Mouse (Mus musculus): Measurements from ENCODE around the gene Maf. TPM values are rescaled to one million over a fixed set of nuclear protein-coding genes. Genes with fewer than 3 reads are reported as not detected.

Gene Maf
- polyA plus RNA-seq (2015; fragmentation: Nextera tagmentation; extraction: Ambion mirVana), result 10.4 and 10.6 TPM in 2 replicates

DNA sequence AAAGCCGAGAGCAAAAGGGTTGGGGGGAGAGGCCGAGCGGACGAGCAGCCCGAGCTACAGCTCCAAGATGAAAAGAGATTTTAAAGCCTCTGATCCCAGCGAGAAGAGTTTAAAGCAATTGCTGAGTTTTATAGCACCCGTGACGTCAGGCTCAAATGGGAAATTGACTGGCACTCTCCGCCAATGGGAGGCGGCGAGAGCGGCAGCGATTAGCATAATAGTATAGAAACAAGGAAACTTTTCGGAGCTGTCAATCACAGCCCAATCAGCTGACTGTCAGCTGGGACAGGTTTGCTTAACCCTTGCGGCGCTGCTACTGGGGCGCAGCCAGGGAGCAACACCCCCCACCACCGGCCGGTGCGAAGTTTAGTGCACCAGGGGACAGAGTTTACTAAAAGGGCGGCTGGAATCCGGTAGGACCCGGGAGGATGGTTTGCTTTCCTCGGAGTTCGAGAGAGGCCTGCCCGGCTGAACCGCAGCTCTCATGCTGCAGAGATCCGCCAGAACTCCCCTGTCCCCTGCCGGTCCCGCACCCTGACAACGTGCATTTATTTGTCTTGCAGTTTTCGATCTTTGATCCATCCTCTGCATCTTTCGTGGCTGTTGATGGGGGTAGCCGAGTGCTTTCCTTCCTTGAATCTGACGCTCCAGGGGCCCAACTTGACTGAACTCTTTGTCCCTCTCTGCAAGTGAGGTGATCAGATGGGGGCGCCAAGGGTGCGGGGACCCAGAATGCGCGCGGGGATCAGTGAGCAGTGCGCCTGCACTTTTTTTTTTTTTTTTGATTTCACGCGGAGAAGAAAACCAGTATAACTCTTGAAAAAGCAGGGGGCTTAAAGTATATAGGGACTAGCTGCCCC, at the start of gene Maf:
Maf (minus strand) TSS at position 64 of the 860 bp plus-strand sequence.
- H3K4me3 ChIP-seq, result peak within 1 kb of the TSS; percentile 66
- H3K36me3 ChIP-seq, result no peaks in the 10 kb centered on the region
- peak within 1 kb of the TSS; percentile 89 for H3K27ac ChIP-seq (replicated peaks)
- peaks cover 18% of the 10 kb centered on the region for H3K27me3 ChIP-seq
- under 1% methylated on average over 41 of the region's 43 CpGs for WGBS
- peak; percentile 55; the same call in 1 of the 2 replicates for ATAC-seq (ENCODE audit: low FRiP score, low read depth)
- H3K9me3 ChIP-seq, result no peaks in the 10 kb centered on the region
- peak within 1 kb of the TSS; percentile 90 for H3K4me2 ChIP-seq
- peak within 1 kb of the TSS; percentile 68 for H3K9ac ChIP-seq
- peaks cover 34% of the 10 kb centered on the region for H3K4me1 ChIP-seq (replicated peaks)

DNA sequence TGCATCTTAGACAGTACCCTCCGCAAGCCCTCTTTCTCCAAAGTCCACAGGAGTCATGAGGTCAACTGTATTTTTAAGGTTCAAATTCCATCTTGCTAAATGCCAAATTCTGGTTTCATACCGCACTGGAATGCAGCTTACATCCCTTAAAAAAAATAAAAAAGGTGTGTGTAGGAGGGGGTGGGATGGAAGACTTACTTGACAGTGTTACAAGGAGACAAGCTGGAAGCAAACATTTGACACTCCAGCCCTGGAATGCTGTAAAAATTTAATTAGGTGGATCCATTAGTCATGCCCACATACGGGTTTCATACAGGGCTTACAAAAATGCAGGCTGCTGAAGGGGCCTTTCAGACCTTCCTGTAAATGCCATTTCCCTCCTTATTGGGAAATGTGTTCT, 49.4 kb upstream of the Maf start:
- Histone ChIP-seq H3K4me1 (replicated peaks) (peaks cover 9% of the 10 kb centered on the region; the same call in 1 of the 2 replicates), H3K4me2 (no peak overlapping the region), H3K9ac (no peak overlapping the region), H3K27me3 (no peaks in the 10 kb centered on the region), H3K27ac (replicated peaks) (no peak overlapping the region), H3K36me3 (no peaks in the 10 kb centered on the region), H3K4me3 (no peak overlapping the region), H3K9me3 (no peaks in the 10 kb centered on the region)
- no peak for ATAC-seq (ENCODE audit: low FRiP score, low read depth)
- 74% methylated on average over 3 of the region's 3 CpGs for WGBS

GRCm38 (mm10) chr8:115756027-115756426, 48.4 kb upstream of the Maf start:
- Histone ChIP-seq H3K36me3 (no peaks in the 10 kb centered on the region), H3K9me3 (no peaks in the 10 kb centered on the region)
- 84% methylated on average over 2 of the region's 2 CpGs for WGBS

DNA sequence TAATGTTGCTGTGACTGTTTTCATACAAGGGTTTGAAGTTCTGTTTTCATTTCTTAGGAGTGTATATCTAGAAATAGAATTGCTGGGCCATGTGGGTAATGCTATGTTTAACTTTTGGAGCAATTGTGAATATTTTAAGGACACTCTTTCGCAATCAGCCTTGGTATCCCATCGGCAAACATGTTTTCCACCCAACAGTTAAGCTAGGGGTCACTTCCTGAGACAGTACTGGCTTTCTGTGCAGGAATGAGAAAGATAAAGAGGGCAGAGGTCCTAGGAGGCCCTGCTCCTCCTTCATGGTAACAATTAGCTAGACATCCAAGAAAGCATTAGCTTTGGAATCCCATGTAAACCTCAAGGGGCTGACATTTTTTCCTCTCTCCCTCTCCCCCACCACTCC, 47.1 kb upstream of the Maf start:
- H3K9me3 ChIP-seq, result no peaks in the 10 kb centered on the region

More at GRCm38 (mm10) chr8:115756027-115756426, 48.4 kb upstream of the Maf start:
- H3K4me3 ChIP-seq, result no peak overlapping the region
- no peaks in the 10 kb centered on the region for H3K27me3 ChIP-seq
- H3K9ac ChIP-seq, result no peak overlapping the region
- peaks cover 9% of the 10 kb centered on the region; the same call in 1 of the 2 replicates for H3K4me1 ChIP-seq (replicated peaks)
- ATAC-seq (ENCODE audit: low FRiP score, low read depth), result no peak
- H3K4me2 ChIP-seq, result no peak overlapping the region
- H3K27ac ChIP-seq (replicated peaks), result no peak overlapping the region

DNA sequence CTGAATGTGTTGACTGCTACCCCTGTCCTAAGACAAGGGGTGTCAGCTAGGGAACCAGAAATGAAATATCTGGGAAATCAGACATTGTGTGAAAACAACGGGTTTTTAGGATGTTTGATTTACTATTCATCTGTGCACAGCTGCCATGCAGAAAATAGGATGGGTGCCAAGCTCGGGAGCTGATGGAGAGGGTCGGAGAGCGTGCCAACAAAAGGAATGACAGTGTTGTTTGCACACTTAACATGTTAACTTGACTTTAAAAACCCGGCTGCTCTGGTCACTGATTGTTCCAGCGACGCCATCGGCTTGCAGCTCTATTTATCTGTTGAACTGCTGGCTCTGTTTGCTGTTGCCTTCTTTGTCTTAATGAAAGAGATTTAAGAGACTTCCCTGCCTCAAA, 46.2 kb upstream of the Maf start:
- Histone ChIP-seq H3K27ac (replicated peaks) (no peak overlapping the region), H3K9ac (no peak overlapping the region), H3K36me3 (no peaks in the 10 kb centered on the region), H3K4me1 (replicated peaks) (peaks cover 9% of the 10 kb centered on the region; the same call in 1 of the 2 replicates), H3K4me3 (no peak overlapping the region), H3K4me2 (peak overlapping the region; percentile 4; the same call in 1 of the 2 replicates), H3K27me3 (no peaks in the 10 kb centered on the region), H3K9me3 (no peaks in the 10 kb centered on the region)
- ATAC-seq (ENCODE audit: low FRiP score, low read depth), result no peak
- WGBS, result 26% methylated on average over 8 of the region's 8 CpGs

More for the DNA sequence above, 47.1 kb upstream of the Maf start:
- no peak overlapping the region for H3K4me3 ChIP-seq
- H3K36me3 ChIP-seq, result no peaks in the 10 kb centered on the region
- WGBS, result 77% methylated on average over 2 of the region's 2 CpGs
- ATAC-seq (ENCODE audit: low FRiP score, low read depth), result no peak
- peaks cover 9% of the 10 kb centered on the region; the same call in 1 of the 2 replicates for H3K4me1 ChIP-seq (replicated peaks)
- no peak overlapping the region for H3K9ac ChIP-seq
- H3K27me3 ChIP-seq, result no peaks in the 10 kb centered on the region
- no peak overlapping the region for H3K27ac ChIP-seq (replicated peaks)
- no peak overlapping the region for H3K4me2 ChIP-seq

- Histone ChIP-seq H3K27me3 (no peaks in the 10 kb centered on the region), H3K4me1 (replicated peaks) (no peaks in the 10 kb centered on the region), H3K9ac (no peak overlapping the region), H3K9me3 (no peaks in the 10 kb centered on the region), H3K36me3 (no peaks in the 10 kb centered on the region), H3K27ac (replicated peaks) (no peak overlapping the region), H3K4me2 (no peak overlapping the region), H3K4me3 (no peak overlapping the region)
- ATAC-seq (ENCODE audit: low FRiP score, low read depth), result no peak
- 65% methylated on average over 10 of the region's 10 CpGs for WGBS
Observed at GRCm38 (mm10) chr8:115747426-115747825, 39.8 kb upstream of the Maf start.

- Histone ChIP-seq H3K27ac (replicated peaks) (no peak overlapping the region), H3K4me2 (no peak overlapping the region), H3K36me3 (no peaks in the 10 kb centered on the region), H3K9me3 (no peaks in the 10 kb centered on the region), H3K4me1 (replicated peaks) (no peaks in the 10 kb centered on the region), H3K4me3 (no peak overlapping the region), H3K27me3 (no peaks in the 10 kb centered on the region), H3K9ac (no peak overlapping the region)
- no peak for ATAC-seq (ENCODE audit: low FRiP score, low read depth)
- WGBS, result 59% methylated on average over 2 of the region's 2 CpGs
Observed at GRCm38 (mm10) chr8:115745648-115746047, 38.1 kb upstream of the Maf start.

DNA sequence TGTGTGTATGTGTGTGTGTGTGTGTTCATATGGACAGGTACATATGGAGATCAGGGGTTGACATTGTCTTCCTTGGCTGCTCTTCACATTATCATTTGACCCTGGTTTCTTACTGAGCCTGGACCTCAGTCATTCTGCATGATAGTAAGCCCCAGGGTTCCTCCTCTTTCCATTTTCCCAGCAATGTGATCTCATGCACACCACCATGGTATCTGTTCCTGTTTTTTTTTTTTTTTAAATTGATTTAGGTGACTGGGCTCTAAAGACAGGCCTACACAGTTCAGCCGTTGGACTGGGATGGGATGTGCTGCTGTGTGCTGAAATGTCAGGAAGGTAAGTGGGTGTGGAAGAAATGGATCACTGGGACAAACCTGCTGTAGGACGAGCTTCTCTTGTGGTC, 35.8 kb upstream of the Maf start:
- no peaks in the 10 kb centered on the region for H3K36me3 ChIP-seq
- no peak for ATAC-seq (ENCODE audit: low FRiP score, low read depth)
- no peak overlapping the region for H3K4me3 ChIP-seq
- H3K27me3 ChIP-seq, result no peaks in the 10 kb centered on the region
- 76% methylated on average over 2 of the region's 2 CpGs for WGBS
- H3K9me3 ChIP-seq, result no peaks in the 10 kb centered on the region
- no peaks in the 10 kb centered on the region for H3K4me1 ChIP-seq (replicated peaks)
- no peak overlapping the region for H3K9ac ChIP-seq
- no peak overlapping the region for H3K4me2 ChIP-seq
- H3K27ac ChIP-seq (replicated peaks), result no peak overlapping the region

- Histone ChIP-seq H3K36me3 (no peaks in the 10 kb centered on the region), H3K9ac (no peak overlapping the region), H3K4me2 (no peak overlapping the region), H3K9me3 (no peaks in the 10 kb centered on the region), H3K4me1 (replicated peaks) (no peaks in the 10 kb centered on the region), H3K27ac (replicated peaks) (no peak overlapping the region), H3K4me3 (no peak overlapping the region), H3K27me3 (no peaks in the 10 kb centered on the region)
- ATAC-seq (ENCODE audit: low FRiP score, low read depth), result no peak
- 89% methylated on average over 6 of the region's 6 CpGs for WGBS
Observed at GRCm38 (mm10) chr8:115742646-115743045, 35.1 kb upstream of the Maf start.

DNA sequence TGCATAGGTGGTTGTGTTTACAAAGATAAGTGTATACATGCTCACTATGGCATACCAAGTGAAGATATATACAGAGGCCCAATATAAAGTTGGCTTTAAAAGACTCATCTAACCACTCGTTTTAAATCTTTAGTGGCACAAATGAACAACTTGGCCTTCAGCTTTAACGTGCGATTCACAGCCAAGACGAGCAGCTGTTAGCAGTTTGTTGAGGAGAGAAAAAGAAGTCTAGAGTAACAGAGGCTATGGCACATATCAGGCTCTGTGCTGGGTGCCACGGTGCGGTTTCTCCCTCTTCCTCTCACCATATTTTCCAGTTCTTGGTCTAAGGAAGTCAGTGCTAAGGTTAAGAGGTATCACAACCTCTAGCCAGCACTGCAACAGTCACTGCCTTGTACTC, 34.4 kb upstream of the Maf start:
- no peak overlapping the region for H3K4me3 ChIP-seq
- no peak overlapping the region for H3K9ac ChIP-seq
- WGBS, result 91% methylated on average over 6 of the region's 6 CpGs
- no peaks in the 10 kb centered on the region for H3K36me3 ChIP-seq
- H3K4me1 ChIP-seq (replicated peaks), result no peaks in the 10 kb centered on the region
- H3K4me2 ChIP-seq, result no peak overlapping the region
- H3K27me3 ChIP-seq, result no peaks in the 10 kb centered on the region
- ATAC-seq (ENCODE audit: low FRiP score, low read depth), result no peak
- no peak overlapping the region for H3K27ac ChIP-seq (replicated peaks)
- H3K9me3 ChIP-seq, result no peaks in the 10 kb centered on the region

DNA sequence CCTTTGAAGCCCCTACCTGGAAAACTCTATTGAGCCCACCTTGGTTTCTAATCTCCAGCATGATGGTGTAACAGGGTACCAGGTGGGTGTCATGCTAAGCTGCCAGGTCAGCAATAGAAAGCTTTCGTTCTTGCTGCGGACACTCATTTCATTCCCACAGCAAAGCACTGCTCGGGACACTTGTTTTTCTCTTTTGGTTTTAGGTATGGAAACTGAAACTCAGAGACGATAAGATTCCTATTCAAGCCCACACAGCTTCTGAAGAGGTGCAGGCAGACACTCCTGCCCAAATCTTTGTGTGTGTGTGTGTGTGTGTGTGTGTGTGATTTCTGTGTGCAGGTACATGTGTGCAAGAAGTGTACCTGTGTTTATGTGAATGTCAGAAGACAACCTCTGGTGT, 32.2 kb upstream of the Maf start:
- no peak overlapping the region for H3K4me2 ChIP-seq
- no peaks in the 10 kb centered on the region for H3K27me3 ChIP-seq
- WGBS, result 95% methylated on average over 4 of the region's 4 CpGs
- no peaks in the 10 kb centered on the region for H3K36me3 ChIP-seq
- no peaks in the 10 kb centered on the region for H3K9me3 ChIP-seq
- H3K27ac ChIP-seq (replicated peaks), result no peak overlapping the region
- H3K4me1 ChIP-seq (replicated peaks), result no peaks in the 10 kb centered on the region
- H3K9ac ChIP-seq, result no peak overlapping the region
- ATAC-seq (ENCODE audit: low FRiP score, low read depth), result no peak
- no peak overlapping the region for H3K4me3 ChIP-seq

DNA sequence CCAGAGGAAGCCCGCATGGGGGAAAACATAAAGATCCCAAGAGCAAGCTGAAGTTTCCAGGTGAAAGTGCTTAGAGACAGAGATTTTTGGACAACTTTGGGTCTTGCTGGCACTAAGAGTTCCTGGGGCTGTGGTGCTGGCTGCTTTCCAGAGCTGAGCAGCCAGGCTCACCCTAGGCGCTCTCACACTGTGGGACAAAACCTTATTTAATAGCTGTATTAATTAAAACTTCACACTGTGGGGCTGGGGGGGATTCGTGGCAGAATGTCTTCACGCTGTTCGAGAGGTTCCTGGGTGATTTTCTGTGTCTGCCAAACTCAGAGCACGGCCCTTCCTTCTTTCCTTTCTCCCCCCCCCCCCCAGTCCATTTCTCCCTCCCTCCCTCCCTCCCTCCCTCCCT, 24.8 kb upstream of the Maf start:
- no peak overlapping the region for H3K27ac ChIP-seq (replicated peaks)

More for the DNA sequence above, 24.8 kb upstream of the Maf start:
- no peak overlapping the region for H3K4me3 ChIP-seq
- no peaks in the 10 kb centered on the region for H3K4me1 ChIP-seq (replicated peaks)
- H3K4me2 ChIP-seq, result no peak overlapping the region
- H3K9ac ChIP-seq, result no peak overlapping the region
- no peak for ATAC-seq (ENCODE audit: low FRiP score, low read depth)
- H3K9me3 ChIP-seq, result no peaks in the 10 kb centered on the region
- no peaks in the 10 kb centered on the region for H3K27me3 ChIP-seq
- WGBS, result 44% methylated on average over 6 of the region's 6 CpGs
- H3K36me3 ChIP-seq, result no peaks in the 10 kb centered on the region
